Mouse (Mus musculus): ENCODE data around the gene Vwa3b.

DNA sequence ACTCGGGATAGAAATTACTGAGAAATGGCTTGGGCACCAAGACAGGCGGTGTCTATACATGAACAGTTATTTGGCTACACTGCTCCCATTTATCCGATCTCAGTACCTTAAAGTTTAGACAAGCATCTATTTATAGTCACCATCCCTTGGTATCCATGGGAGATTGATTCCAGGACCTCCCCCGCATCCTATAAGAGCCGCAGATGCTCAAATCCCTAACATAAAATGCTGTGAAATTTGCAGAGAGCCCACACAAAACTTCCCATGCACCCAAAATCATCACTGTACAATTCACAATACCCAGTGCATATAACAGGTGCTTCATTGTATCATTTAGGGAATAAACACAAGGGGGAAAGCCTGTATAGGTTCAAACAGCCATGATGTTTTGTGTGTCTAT, 89.5 kb downstream of the Vwa3b start:
- TF ChIP-seq CTCF (IDR thresholded peaks at IDR 0.05; ENCODE audit: low read depth, low read length) (no peak), POLR2A (IDR thresholded peaks at IDR 0.05; ENCODE audit: extremely low read depth, insufficient read depth, low read length) (no peak)

Data from liver, adult 2 months (tissue).